Mouse (Mus musculus): ENCODE results near the gene Nfkbie. TPM values are rescaled to one million over a fixed set of nuclear protein-coding genes. Genes with fewer than 3 reads are reported as not detected.

The Nfkbie gene
- polyA plus RNA-seq, 1 experiment from 2014 or later = 5.3 TPM

GRCm38 (mm10) chr17:45520136-45520535 lies 35.4 kb upstream of the Nfkbie start:
- H3K27ac ChIP-seq (replicated peaks) = no peak overlapping the region

GRCm38 (mm10) chr17:45523263-45523662 lies 32.2 kb upstream of the Nfkbie start, which contains the start of gene Tcte1:
Gene Tcte1, plus strand, starts transcription at chr17:45523434.
- H3K9ac ChIP-seq = peak within 1 kb of the TSS; percentile 71
- under 1% methylated on average over 21 of the region's 21 CpGs for WGBS
- H3K4me2 ChIP-seq = peak within 1 kb of the TSS; percentile 66
- H3K9me3 ChIP-seq = no peaks in the 10 kb centered on the region
- H3K4me1 ChIP-seq (replicated peaks) = peaks cover 12% of the 10 kb centered on the region
- peaks cover 29% of the 10 kb centered on the region; the same call in 1 of the 2 replicates for H3K36me3 ChIP-seq
- peaks cover 28% of the 10 kb centered on the region for H3K27me3 ChIP-seq
- H3K4me3 ChIP-seq = peak within 1 kb of the TSS; percentile 38
- no peak within 1 kb of the TSS for H3K27ac ChIP-seq (replicated peaks)
- ATAC-seq (ENCODE audit: low read depth) = peak; percentile 83

More at GRCm38 (mm10) chr17:45520136-45520535, 35.4 kb upstream of the Nfkbie start:
- no peak overlapping the region for H3K4me3 ChIP-seq
- peaks cover 35% of the 10 kb centered on the region for H3K36me3 ChIP-seq
- H3K9me3 ChIP-seq = no peaks in the 10 kb centered on the region
- no peak overlapping the region for H3K4me2 ChIP-seq
- H3K9ac ChIP-seq = no peak overlapping the region
- peaks cover 16% of the 10 kb centered on the region for H3K4me1 ChIP-seq (replicated peaks)
- no peak for ATAC-seq (ENCODE audit: low read depth)
- peaks cover 13% of the 10 kb centered on the region; the same call in 1 of the 2 replicates for H3K27me3 ChIP-seq
- 82% methylated on average over 11 of the region's 11 CpGs for WGBS

GRCm38 (mm10) chr17:45524961-45525360 lies 30.5 kb upstream of the Nfkbie start:
- H3K4me2 ChIP-seq = no peak overlapping the region
- peaks cover 13% of the 10 kb centered on the region; the same call in 1 of the 2 replicates for H3K36me3 ChIP-seq
- no peak for ATAC-seq (ENCODE audit: low read depth)
- H3K9ac ChIP-seq = no peak overlapping the region
- H3K27ac ChIP-seq (replicated peaks) = no peak overlapping the region
- no peak overlapping the region for H3K4me3 ChIP-seq
- peaks cover 12% of the 10 kb centered on the region for H3K4me1 ChIP-seq (replicated peaks)
- H3K9me3 ChIP-seq = no peaks in the 10 kb centered on the region
- H3K27me3 ChIP-seq = peaks cover 43% of the 10 kb centered on the region
- 33% methylated on average over 4 of the region's 4 CpGs for WGBS

- Histone ChIP-seq H3K27me3 (peaks cover 53% of the 10 kb centered on the region), H3K4me2 (no peak overlapping the region), H3K4me1 (replicated peaks) (peaks cover 12% of the 10 kb centered on the region), H3K36me3 (no peaks in the 10 kb centered on the region), H3K9ac (no peak overlapping the region), H3K9me3 (no peaks in the 10 kb centered on the region), H3K27ac (replicated peaks) (no peak overlapping the region), H3K4me3 (no peak overlapping the region)
- no peak for ATAC-seq (ENCODE audit: low read depth)
- WGBS = 21% methylated on average over 5 of the region's 5 CpGs
Observed at GRCm38 (mm10) chr17:45526571-45526970, 28.9 kb upstream of the Nfkbie start.

GRCm38 (mm10) chr17:45530346-45530782 lies 25.1 kb upstream of the Nfkbie start:
- peaks cover 68% of the 10 kb centered on the region for H3K27me3 ChIP-seq
- no peak overlapping the region for H3K4me2 ChIP-seq
- no peaks in the 10 kb centered on the region for H3K9me3 ChIP-seq
- WGBS = 43% methylated on average over 13 of the region's 13 CpGs
- H3K9ac ChIP-seq = no peak overlapping the region
- H3K4me1 ChIP-seq (replicated peaks) = no peaks in the 10 kb centered on the region
- no peaks in the 10 kb centered on the region for H3K36me3 ChIP-seq
- no peak for ATAC-seq (ENCODE audit: low read depth)
- H3K4me3 ChIP-seq = no peak overlapping the region
- H3K27ac ChIP-seq (replicated peaks) = no peak overlapping the region

GRCm38 (mm10) chr17:45532896-45533295 lies 22.6 kb upstream of the Nfkbie start:
- H3K9ac ChIP-seq = no peak overlapping the region
- no peak overlapping the region for H3K4me3 ChIP-seq
- H3K27me3 ChIP-seq = peaks cover 83% of the 10 kb centered on the region
- no peak overlapping the region for H3K27ac ChIP-seq (replicated peaks)
- no peaks in the 10 kb centered on the region for H3K36me3 ChIP-seq
- no peak overlapping the region for H3K4me2 ChIP-seq
- H3K9me3 ChIP-seq = no peaks in the 10 kb centered on the region
- H3K4me1 ChIP-seq (replicated peaks) = 0 out of 2 replicates have a peak, but pooled peaks cover 4% of the 10 kb centered on the region
- 52% methylated on average over 15 of the region's 15 CpGs for WGBS
- no peak for ATAC-seq (ENCODE audit: low read depth)

GRCm38 (mm10) chr17:45536264-45536663 lies 19.2 kb upstream of the Nfkbie start:
- Histone ChIP-seq H3K9ac (no peak overlapping the region), H3K4me2 (no peak overlapping the region), H3K27me3 (peaks cover 75% of the 10 kb centered on the region), H3K4me3 (no peak overlapping the region), H3K4me1 (replicated peaks) (0 out of 2 replicates have a peak, but pooled peaks cover 4% of the 10 kb centered on the region), H3K27ac (replicated peaks) (no peak overlapping the region), H3K36me3 (no peaks in the 10 kb centered on the region), H3K9me3 (no peaks in the 10 kb centered on the region)
- 15% methylated on average over 5 of the region's 5 CpGs for WGBS
- no peak for ATAC-seq (ENCODE audit: low read depth)

GRCm38 (mm10) chr17:45538394-45538793 lies 17.1 kb upstream of the Nfkbie start:
- ATAC-seq (ENCODE audit: low read depth) = no peak
- Histone ChIP-seq H3K4me1 (replicated peaks) (0 out of 2 replicates have a peak, but pooled peaks cover 4% of the 10 kb centered on the region), H3K36me3 (no peaks in the 10 kb centered on the region), H3K9ac (no peak overlapping the region), H3K4me2 (no peak overlapping the region), H3K27ac (replicated peaks) (no peak overlapping the region), H3K4me3 (no peak overlapping the region), H3K9me3 (no peaks in the 10 kb centered on the region), H3K27me3 (peaks cover 74% of the 10 kb centered on the region)
- 70% methylated on average over 4 of the region's 4 CpGs for WGBS

- peaks cover 16% of the 10 kb centered on the region for H3K4me1 ChIP-seq (replicated peaks)
Observed at GRCm38 (mm10) chr17:45539664-45540063, 15.8 kb upstream of the Nfkbie start.

GRCm38 (mm10) chr17:45542129-45542528 lies 13.4 kb upstream of the Nfkbie start:
- no peak for ATAC-seq (ENCODE audit: low read depth)
- H3K9ac ChIP-seq = no peak overlapping the region
- H3K27ac ChIP-seq (replicated peaks) = no peak overlapping the region
- H3K4me3 ChIP-seq = no peak overlapping the region
- 34% methylated on average over 6 of the region's 6 CpGs for WGBS
- H3K27me3 ChIP-seq = peaks cover 77% of the 10 kb centered on the region
- peaks cover 30% of the 10 kb centered on the region for H3K36me3 ChIP-seq
- no peak overlapping the region for H3K4me2 ChIP-seq
- H3K4me1 ChIP-seq (replicated peaks) = peaks cover 31% of the 10 kb centered on the region
- H3K9me3 ChIP-seq = no peaks in the 10 kb centered on the region

More at GRCm38 (mm10) chr17:45539664-45540063, 15.8 kb upstream of the Nfkbie start:
- H3K9me3 ChIP-seq = no peaks in the 10 kb centered on the region
- 82% methylated on average over 21 of the region's 21 CpGs for WGBS
- no peak overlapping the region for H3K27ac ChIP-seq (replicated peaks)
- H3K27me3 ChIP-seq = peaks cover 77% of the 10 kb centered on the region
- ATAC-seq (ENCODE audit: low read depth) = no peak
- H3K36me3 ChIP-seq = peaks cover 12% of the 10 kb centered on the region
- H3K4me3 ChIP-seq = no peak overlapping the region
- H3K4me2 ChIP-seq = no peak overlapping the region
- H3K9ac ChIP-seq = no peak overlapping the region

GRCm38 (mm10) chr17:45542705-45543104 lies 12.8 kb upstream of the Nfkbie start:
- 85% methylated on average over 2 of the region's 2 CpGs for WGBS
- Histone ChIP-seq H3K4me3 (no peak overlapping the region), H3K9ac (no peak overlapping the region), H3K27me3 (peaks cover 77% of the 10 kb centered on the region), H3K36me3 (peaks cover 30% of the 10 kb centered on the region), H3K27ac (replicated peaks) (no peak overlapping the region), H3K9me3 (no peaks in the 10 kb centered on the region), H3K4me1 (replicated peaks) (peaks cover 37% of the 10 kb centered on the region), H3K4me2 (no peak overlapping the region)
- ATAC-seq (ENCODE audit: low read depth) = no peak

GRCm38 (mm10) chr17:45543115-45543514 lies 12.4 kb upstream of the Nfkbie start:
- Histone ChIP-seq H3K27ac (replicated peaks) (no peak overlapping the region), H3K27me3 (peaks cover 77% of the 10 kb centered on the region), H3K4me2 (no peak overlapping the region), H3K4me3 (no peak overlapping the region), H3K9me3 (no peaks in the 10 kb centered on the region), H3K9ac (no peak overlapping the region), H3K4me1 (replicated peaks) (peaks cover 41% of the 10 kb centered on the region), H3K36me3 (peaks cover 30% of the 10 kb centered on the region)
- WGBS = 56% methylated on average over 1 of the region's 1 CpGs
- ATAC-seq (ENCODE audit: low read depth) = no peak

Measured in neural tube, embryonic 13.5 days (tissue).